Mouse (Mus musculus) liver, embryonic 11.5 days (tissue): ENCODE measurements around the gene Tpbpb. TPM values are rescaled to one million over a fixed set of nuclear protein-coding genes. Genes with fewer than 3 reads are reported as not detected.
"Not testable (repeated sequence)": the region's sequence is repeated elsewhere in the genome, so short reads cannot be mapped to it uniquely, and the experiment has no call there.

Experiments used
- ATAC-seq: fragments of 200-750 bp; cut with Nextera tagmentation; replicated peaks from 2 replicates; pipeline ENCODE4 v1.8.0; 2017; ENCODE audit warnings: moderate number of reproducible peaks, mild to moderate bottlenecking, moderate TSS enrichment, moderate library complexity; ENCODE audit not compliant: low FRiP score
- DNase-seq: peaks from one replicate; pipeline ENCODE4 v3.0.0-alpha.2; 2017; ENCODE audit warnings: low spot score
- H3K27ac ChIP-seq: fragments of 300-500 bp; sonication (generic); 2 replicates; pipeline ENCODE4 v1.5.1; 2014; ENCODE audit warnings: mild to moderate bottlenecking, low read depth, low read length, control low read depth
- H3K27me3 ChIP-seq: fragments of 300-500 bp; sonication (generic); replicated peaks from 2 replicates; pipeline ENCODE4 v1.6.1; 2014; ENCODE audit warnings: low read length, mixed read lengths; ENCODE audit not compliant: control insufficient read depth, insufficient read depth
- H3K36me3 ChIP-seq: fragments of 300-500 bp; sonication (generic); 2 replicates; pipeline ENCODE4 v1.6.1; 2014; ENCODE audit warnings: mild to moderate bottlenecking, low read length, moderate library complexity, mixed read lengths; ENCODE audit not compliant: control insufficient read depth, insufficient read depth
- H3K4me1 ChIP-seq: fragments of 300-500 bp; sonication (generic); replicated peaks from 2 replicates; pipeline ENCODE4 v1.6.1; 2014; ENCODE audit warnings: low read length, mixed read lengths; ENCODE audit not compliant: control insufficient read depth, insufficient read depth
- H3K4me2 ChIP-seq: fragments of 300-500 bp; sonication (generic); 2 replicates; pipeline ENCODE4 v1.6.1; 2014; ENCODE audit warnings: mild to moderate bottlenecking, control low read depth, moderate library complexity
- H3K4me3 ChIP-seq: fragments of 300-500 bp; sonication (generic); 2 replicates; pipeline ENCODE4 v1.5.1; 2014; ENCODE audit warnings: low read depth, low read length, control low read depth
- H3K9ac ChIP-seq: fragments of 300-500 bp; sonication (generic); 2 replicates; pipeline ENCODE4 v1.6.1; 2014; ENCODE audit warnings: low read depth, low read length, control low read depth
- H3K9me3 ChIP-seq: fragments of 300-500 bp; sonication (generic); 2 replicates; pipeline ENCODE4 v1.6.1; 2016; ENCODE audit warnings: low read length, inconsistent platforms, mixed read lengths; ENCODE audit not compliant: control insufficient read depth
- WGBS: fragments of 180-500 bp; shearing (Covaris S2); extraction: QIAGEN DNeasy Blood & Tissue Kit; methylation state at CpG from one replicate; pipeline ENCODE4 v1.1.7; 2014; 5-methylcytosine and 5-hydroxymethylcytosine counted together
- polyA plus RNA-seq: library from polyadenylated mRNA; unstranded; fragments of >200 nt; fragmentation: Nextera tagmentation; extraction: Ambion mirVana; gene quantifications from 2 replicates; pipeline ENCODE4 v1.2.1, GENCODE M21; 2014

Tpbpb gene
- not detected in 2 replicates for polyA plus RNA-seq

DNA sequence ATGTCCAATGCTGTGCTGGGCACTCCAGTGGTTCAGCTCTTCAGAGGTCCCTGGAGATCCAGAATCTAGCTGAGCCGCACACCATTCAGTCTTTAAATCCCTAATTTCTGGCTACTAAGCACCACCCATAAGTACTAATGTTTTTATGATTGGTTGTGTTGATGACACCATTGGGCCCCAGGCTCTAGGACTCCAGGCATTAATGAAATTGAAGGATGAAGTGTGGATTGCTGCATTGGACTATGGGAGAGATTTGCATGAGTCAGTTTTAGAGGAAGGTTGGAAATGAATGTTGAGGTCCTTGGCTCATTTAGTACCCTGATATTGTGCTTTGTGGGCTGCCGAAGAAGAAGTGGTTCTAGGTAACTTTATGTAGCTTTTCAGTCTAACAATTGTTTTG is at the start of gene Tpbpb:
Tpbpb (minus strand) TSS at position 101 of the 400 bp plus-strand sequence.
- not testable (repeated sequence) for DNase-seq, H3K4me2 ChIP-seq, H3K27ac ChIP-seq, H3K9me3 ChIP-seq, H3K9ac ChIP-seq, H3K4me3 ChIP-seq, H3K4me1 ChIP-seq, H3K36me3 ChIP-seq, ATAC-seq, H3K27me3 ChIP-seq
- 92% methylated on average over 2 of the region's 2 CpGs for WGBS

DNA sequence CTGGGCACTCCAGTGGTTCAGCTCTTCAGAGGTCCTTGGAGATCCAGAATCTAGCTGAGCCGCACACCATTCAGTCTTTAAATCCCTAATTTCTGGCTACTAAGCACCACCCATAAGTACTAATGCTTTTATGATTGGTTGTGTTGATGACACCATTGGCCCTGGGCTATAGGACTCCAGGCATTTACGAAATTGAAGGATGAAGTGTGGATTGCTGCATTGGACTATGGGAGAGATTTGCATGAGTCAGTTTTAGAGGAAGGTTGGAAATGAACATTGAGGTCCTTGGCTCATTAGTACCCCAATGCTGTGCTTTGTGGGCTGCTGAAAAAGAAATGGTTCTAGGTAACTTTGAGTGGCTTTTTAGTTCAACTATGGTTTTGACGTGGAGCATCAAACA is 37.2 kb upstream of the Tpbpb start, which contains the start of gene Tpbpa:
Tpbpa (minus strand) TSS at position 101 of the 400 bp plus-strand sequence.
- H3K4me1 ChIP-seq, H3K27me3 ChIP-seq, H3K4me3 ChIP-seq, H3K9ac ChIP-seq, H3K4me2 ChIP-seq, ATAC-seq, H3K9me3 ChIP-seq, H3K27ac ChIP-seq, DNase-seq, H3K36me3 ChIP-seq: not testable (repeated sequence)
- WGBS = 71% methylated on average over 3 of the region's 3 CpGs

DNA sequence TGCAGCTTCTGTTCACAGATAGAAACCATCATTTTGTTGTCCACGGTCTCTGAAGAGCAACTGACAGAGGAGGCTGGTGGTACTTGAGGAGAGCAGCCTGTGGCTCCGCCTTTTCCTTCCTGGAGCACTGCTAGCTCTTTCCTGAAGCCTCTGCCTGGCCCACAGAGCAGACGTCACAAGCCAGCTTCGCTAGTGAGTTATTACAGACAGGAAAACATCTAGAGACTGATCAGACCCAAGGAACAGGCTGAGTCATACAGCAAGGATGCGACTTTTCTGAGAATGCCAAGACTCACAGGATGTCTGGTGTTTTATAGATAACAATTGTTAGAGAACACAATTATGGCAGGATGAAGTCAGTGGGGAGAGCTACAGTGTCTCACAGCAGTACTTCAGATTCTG is 31.8 kb upstream of the Tpbpb start, which contains the start of the genes Gm49391 and Ctla2a:
Gm49391 (minus strand) TSS at position 72 of the 402 bp plus-strand sequence.
Ctla2a (minus strand) TSS at position 126 of the 402 bp plus-strand sequence.
- Histone ChIP-seq H3K4me2 (no peak within 1 kb of the TSS; the same call in 1 of the 2 replicates), H3K9ac (no peak within 1 kb of the TSS), H3K36me3 (no peaks in the 10 kb centered on the region), H3K27ac (no peak within 1 kb of the TSS), H3K4me1 (no peaks in the 10 kb centered on the region), H3K9me3 (no peaks in the 10 kb centered on the region), H3K27me3 (no peaks in the 10 kb centered on the region), H3K4me3 (no peak within 1 kb of the TSS)
- WGBS = 33% methylated on average over 5 of the region's 5 CpGs
- DNase-seq (no peak), ATAC-seq (peak; percentile 92)

DNA sequence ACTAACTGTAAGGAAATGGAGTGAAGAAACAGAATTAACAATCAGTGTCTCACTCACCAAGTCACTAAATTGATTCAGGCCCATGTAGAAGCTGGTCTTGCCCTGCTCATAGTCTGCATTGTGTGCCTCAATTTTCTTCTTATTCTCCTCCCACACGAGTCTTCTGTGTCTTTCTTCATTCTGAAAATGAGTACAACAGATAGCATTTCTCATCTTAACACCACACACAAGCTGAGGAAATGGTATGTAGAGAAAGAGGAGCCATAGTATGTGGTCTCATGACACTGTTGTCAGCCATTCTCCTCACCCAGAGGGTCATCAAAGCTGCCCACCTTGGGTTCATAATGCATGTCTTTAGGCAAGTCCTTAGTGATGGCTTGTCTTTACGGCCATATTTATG is 30.8 kb upstream of the Tpbpb start, which contains the start of gene Gm49393:
Gm49393 (minus strand) TSS at position 101 of the 400 bp plus-strand sequence.
- DNase-seq, H3K9ac ChIP-seq, H3K4me3 ChIP-seq, H3K9me3 ChIP-seq, ATAC-seq, H3K4me1 ChIP-seq, H3K36me3 ChIP-seq, H3K4me2 ChIP-seq, H3K27me3 ChIP-seq, H3K27ac ChIP-seq: not testable (repeated sequence)
- WGBS = 76% methylated on average over 2 of the region's 2 CpGs

DNA sequence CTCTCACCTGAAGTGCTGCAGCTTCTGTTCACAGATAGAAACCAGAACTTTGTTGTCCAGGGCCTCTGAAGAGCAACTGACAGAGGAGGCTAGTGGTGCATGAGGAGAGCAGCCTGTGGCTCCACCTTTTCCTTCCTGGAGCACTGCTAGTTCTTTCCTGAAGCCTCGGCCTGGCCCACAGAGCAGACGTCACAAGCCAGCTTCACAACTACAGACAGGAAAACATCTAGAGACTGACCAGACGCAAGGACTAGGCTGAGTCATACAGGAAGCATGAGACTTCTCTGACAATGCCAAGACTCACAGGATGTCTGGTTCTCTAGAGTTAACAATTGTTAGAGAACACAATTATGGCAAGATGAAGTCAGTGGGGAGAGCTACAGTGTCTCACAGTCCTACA is 7.4 kb downstream of the Tpbpb start, which contains the start of gene Ctla2b:
Ctla2b (minus strand) TSS at position 120 of the 400 bp plus-strand sequence.
- 34% methylated on average over 3 of the region's 3 CpGs for WGBS

DNA sequence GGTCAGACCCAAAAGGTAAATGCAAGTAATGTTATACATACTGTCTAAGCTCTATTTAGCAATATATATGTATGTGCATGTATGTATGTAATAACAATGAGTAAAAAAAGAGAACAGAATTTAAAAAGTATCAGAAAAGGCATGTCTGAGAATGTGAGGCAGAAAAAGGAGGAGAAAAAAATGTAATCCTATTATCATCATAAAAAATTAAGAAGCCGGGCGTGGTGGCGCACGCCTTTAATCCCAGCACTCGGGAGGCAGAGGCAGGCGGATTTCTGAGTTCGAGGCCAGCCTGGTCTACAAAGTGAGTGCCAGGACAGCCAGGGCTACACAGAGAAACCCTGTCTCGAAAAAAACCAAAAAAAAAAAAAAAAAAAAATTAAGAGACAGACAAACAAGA is 7.9 kb downstream of the Tpbpb start, which contains the start of gene Gm49392:
Gm49392 (minus strand) TSS at position 101 of the 400 bp plus-strand sequence.
- H3K27me3 ChIP-seq, ATAC-seq, H3K4me3 ChIP-seq, H3K9me3 ChIP-seq, H3K4me2 ChIP-seq, H3K4me1 ChIP-seq, H3K36me3 ChIP-seq, DNase-seq, H3K9ac ChIP-seq: not testable (repeated sequence)
- H3K27ac ChIP-seq = peak within 1 kb of the TSS; percentile 34; the same call in 1 of the 2 replicates
- WGBS = 84% methylated on average over 8 of the region's 8 CpGs

More for the DNA sequence above, 7.4 kb downstream of the Tpbpb start, which contains the start of gene Ctla2b:
- Histone ChIP-seq H3K4me2 (no peak within 1 kb of the TSS), H3K4me3 (no peak within 1 kb of the TSS), H3K9me3 (no peaks in the 10 kb centered on the region), H3K36me3 (no peaks in the 10 kb centered on the region), H3K4me1 (no peaks in the 10 kb centered on the region), H3K27me3 (no peaks in the 10 kb centered on the region), H3K9ac (no peak within 1 kb of the TSS), H3K27ac (peak within 1 kb of the TSS; percentile 34; the same call in 1 of the 2 replicates)
- DNase-seq (no peak), ATAC-seq (peak; percentile 87)

DNA sequence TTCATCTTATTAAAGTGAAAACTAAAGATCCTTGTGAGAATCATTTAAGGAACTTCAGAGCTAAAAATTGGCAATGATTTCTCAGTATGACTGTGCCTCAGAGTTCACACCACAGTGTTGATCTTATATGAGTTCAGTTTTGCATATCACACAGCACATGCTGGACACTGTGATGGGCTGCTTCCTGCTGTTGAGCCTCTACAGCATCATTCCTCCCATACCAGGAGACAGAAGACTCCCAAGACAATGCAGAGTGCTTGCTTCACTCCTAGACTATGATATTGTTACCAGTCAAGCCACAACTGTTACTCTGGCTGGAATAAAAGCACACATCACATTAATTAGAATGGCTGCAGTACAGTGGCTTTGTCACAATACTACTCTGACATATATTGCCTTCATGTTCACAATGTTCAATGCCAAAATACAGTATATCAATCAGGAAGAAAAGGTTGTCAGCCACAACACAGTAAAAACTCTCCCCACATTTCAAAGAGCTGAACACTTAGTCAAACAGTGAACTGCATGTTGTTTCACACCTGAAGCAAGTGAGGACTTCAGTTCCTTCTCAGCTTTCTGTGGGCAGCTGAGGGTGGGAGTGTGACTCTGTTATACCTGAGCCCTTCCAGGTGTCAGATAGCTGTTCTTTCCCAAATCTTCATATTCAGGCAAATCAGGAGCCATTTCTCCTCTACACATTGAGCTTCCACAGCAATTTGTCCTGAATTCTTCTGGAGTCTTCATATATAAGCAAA is 9.1 kb downstream of the Tpbpb start:
- DNase-seq (no peak), ATAC-seq (no peak)
- Histone ChIP-seq H3K36me3 (no peaks in the 10 kb centered on the region), H3K9ac (no peak overlapping the region), H3K9me3 (no peaks in the 10 kb centered on the region), H3K27me3 (no peaks in the 10 kb centered on the region), H3K4me1 (no peaks in the 10 kb centered on the region), H3K4me2 (no peak overlapping the region), H3K4me3 (no peak overlapping the region), H3K27ac (no peak overlapping the region)

DNA sequence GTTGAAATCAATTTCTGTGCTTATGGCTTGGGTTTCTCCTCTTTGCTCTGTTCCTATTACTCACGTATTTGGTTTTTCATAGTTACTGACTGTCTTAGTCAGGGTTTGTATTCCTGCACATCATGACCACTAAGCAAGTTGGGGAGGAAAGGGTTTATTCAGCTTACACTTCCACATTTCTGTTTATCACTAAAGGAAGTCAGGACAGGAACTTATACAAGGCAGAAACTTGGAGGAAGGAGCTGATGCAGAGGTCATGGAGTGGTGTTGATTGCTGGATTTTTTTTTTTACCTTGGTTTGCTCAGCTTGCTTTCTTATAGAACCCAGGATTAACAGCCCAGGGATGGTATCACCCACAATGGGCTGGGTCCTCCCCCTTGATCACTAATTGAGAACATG is 12.4 kb downstream of the Tpbpb start:
- Histone ChIP-seq H3K9me3 (no peaks in the 10 kb centered on the region), H3K9ac (no peak overlapping the region), H3K36me3 (no peaks in the 10 kb centered on the region), H3K4me1 (no peaks in the 10 kb centered on the region), H3K27me3 (no peaks in the 10 kb centered on the region), H3K4me3 (no peak overlapping the region), H3K27ac (no peak overlapping the region), H3K4me2 (no peak overlapping the region)
- 60% methylated on average over 1 of the region's 1 CpGs for WGBS
- no peak for DNase-seq
- ATAC-seq = no peak
